Mouse (Mus musculus) gastrocnemius, postnatal 10 days (tissue): Measurements from ENCODE around the gene Slc12a8. TPM values are rescaled to one million over a fixed set of nuclear protein-coding genes. Genes with fewer than 3 reads are reported as not detected.

Source experiments
- DNase-seq: peaks from one replicate; pipeline ENCODE4 v3.0.0; 2021; ENCODE audit warnings: mixed read lengths
- total RNA-seq, 2 experiments: library from RNA; stranded (reverse); gene quantifications; 2 replicates each; pipeline ENCODE4 v1.2.3; 2021

Slc12a8 gene
- total RNA-seq, 2 experiments from 2014 or later: 0.27 to 0.35 TPM

DNA sequence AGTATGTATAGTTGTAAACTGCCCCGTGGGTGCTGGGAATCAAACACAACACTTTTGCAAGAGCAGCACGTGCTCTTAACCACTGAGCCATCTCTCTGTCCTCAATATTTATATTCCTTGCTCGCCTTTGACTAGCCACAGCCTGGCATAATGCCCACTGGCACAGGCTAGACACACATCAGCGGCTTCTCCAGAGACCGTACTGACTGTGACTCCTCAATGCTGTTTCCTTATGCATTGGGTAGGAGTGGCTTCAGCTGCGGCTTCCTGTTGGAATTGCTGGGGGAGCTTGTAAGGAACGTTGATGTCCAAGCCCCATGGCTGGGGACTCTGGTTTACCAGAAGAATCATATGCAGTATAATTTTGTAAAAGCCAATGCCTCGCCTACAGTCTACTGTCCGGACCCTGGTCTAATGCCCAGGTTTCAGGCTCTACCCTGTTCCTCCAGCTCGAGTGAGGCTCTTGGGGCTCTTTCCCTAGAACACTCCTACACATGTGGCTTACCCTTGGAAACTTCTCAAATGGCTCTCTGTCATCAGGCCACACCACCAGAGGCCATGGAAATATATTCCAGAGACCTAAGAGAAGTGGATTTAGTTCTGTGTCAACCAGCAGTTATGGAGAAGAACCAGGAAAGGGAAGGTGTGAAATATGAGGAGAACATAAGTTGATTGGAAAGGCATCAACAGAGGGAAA lies 158.2 kb downstream of the Slc12a8 start:
- no peak for DNase-seq

DNA sequence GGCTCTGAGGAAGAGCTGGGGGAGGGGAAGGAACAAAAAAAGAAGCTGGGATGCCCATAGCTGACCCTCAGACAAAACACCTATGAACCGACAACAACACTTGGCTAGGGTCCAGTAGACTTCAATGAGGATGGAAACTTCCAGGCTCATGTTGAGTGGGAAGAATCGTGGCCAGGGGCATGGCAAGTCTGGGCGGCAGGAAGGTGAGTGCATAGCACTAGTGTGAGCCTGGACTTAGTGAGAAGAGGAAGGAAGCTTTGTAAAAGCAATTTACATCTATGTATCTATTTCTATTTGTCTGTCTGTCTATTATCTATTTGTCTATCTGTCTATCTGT lies 158.7 kb downstream of the Slc12a8 start:
- DNase-seq: no peak

DNA sequence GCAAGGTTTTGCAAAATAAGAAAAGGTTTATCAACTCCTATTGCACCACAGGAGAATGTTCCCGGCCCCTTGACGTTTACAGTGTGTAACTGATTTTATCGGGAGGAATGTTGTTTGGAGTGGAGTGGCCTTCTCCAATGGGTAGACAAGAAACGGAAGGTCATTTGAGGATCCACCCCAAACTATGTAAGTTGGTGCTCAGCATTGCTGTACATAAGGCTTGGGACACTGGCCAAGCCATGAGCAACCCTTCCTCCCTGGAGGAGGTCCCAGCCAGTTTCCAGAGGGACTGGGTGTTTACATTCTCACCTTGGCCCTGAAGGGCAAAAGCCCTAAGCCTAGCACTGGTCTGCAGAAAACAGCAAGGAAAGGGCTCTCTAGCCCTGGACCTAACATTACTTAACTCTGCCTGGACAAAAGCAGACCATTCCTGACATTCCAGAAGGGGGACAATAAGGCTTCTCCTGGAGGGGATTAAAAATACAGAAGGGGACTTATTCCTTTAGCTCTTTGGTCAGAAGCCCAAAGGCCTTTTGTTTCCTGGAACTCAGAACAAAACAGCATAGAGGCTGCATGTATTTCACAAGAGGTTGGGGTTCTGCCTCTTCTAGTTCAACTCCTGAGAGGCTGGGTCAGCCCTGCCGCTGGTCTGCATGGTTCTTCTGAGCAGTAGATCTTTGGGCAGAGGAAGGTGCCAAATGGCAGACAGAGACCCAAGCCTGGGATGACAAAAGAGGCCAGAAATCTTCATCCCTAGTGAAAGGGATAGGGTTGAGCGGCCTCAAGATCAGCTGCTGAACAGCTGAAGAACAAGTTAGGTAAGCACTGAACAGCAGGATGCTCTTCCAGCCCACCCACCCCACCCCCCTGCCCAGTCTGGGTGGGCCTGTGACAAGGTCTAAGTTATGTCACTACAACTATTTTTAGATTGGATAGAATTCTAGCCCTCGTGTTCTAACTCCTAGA lies 159.5 kb downstream of the Slc12a8 start:
- no peak for DNase-seq

DNA sequence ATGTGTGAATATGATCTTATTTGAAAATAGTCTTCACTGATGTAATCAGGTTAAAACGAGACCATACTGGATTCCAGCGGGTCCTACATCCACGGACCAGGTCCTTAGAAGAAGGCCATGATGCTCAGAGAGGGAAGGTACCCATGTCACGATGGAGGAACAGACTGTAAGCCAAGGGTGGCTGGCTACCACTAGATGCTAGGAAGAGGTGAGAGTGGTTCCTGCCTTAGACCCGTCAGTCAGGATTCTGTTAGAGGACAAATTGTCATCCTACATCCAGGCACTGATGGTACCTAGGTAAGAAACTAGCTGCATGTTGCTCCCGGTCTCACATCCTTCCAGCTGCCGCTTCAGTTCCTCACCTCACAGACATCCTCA lies 160.2 kb downstream of the Slc12a8 start:
- no peak for DNase-seq

DNA sequence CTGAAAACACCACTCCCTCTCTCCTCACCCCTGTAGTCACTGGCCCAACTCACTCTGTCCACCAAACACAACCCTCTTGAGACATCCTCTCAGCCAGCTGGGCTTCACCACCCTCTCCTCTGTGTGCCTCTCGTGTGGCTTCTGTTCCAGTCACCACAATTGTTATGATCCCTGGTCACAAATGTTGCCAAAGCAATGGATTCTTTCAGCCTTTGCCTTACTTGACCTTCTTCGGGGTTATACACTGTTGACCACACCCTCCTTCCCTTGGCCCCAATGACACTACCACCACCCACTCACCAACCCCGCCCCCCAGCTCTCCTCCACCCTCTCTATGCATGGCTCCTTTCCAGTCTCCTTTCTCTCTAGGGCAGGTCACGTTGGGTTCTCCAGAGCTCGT lies 160.8 kb downstream of the Slc12a8 start:
- DNase-seq: no peak

DNA sequence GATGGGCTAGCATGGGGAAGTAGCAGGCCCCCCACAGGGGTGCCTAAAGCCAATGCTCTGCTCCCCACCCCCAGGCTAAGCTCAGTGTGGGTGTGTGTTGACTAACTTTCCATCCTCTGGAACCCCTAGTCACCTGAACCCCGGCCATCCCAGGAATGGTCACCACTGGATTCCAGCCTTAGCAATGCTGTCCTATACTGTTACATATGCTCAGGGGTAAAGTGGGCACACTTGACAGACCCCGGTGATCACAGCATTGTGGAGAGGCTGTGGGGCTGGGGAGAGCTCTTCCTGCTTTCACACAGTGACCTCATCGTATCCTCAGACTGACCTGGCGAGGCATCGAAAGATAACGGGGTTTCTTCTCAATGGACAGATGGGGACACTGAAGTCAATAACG lies 163.1 kb downstream of the Slc12a8 start:
- DNase-seq: no peak

DNA sequence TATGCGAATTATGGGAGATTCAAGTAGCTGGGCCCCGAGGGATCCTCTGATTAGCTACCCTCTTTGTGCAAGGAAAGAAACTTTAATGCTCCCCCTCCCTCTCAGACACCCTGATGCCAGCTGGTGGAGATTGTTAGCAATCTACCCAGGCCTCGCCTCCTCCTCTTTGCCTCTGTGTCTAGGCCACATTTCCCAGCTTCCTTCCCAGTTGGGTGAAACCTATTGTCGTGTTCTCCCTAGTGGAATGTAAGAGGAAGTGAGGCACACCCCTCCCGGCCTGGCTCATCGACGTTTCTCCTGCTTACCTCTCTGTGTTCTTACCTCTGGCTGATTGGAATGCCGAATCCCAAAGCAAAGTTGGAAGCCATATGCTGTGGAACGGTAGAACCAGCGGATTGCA lies 163.7 kb downstream of the Slc12a8 start:
- no peak for DNase-seq

DNA sequence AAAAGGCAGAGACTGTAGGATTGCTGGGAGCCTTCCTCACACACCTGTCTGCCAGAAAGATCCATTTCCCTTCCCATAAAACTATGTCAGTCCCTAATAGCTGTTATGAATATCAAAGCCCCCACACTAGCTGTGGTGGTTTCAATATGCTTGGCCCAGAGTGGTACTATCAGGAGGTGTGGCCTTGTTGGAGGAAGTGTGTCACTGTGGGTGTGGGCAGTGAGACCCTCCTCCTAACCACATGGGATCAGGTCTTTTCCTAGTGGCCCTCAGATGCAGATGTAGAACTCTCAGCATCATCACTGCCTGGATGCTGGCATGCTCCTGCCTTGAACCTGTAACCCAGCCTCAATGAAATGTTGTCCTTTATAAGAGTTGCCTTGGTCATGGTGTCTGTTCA lies 164.5 kb downstream of the Slc12a8 start:
- no peak for DNase-seq

DNA sequence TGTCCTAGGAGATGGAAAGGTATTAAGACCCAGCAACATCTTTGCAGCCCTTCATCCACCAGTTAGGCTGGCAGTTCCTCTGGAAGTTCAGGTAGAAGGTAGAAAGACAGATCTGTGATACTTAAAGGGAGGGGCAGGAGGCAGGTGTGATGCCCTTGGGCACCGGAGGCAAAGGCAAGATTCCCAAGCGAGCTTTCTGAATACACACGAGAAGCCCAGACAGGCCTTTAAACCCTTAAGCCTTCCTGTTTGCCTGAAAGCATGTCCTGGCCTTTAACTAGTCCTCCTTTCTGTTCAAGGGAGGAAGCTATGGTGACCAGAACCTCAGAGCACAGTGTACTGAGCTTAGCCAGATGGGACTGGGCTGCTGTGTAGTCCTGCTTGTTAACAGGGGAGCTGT lies 165.5 kb downstream of the Slc12a8 start:
- DNase-seq: no peak

DNA sequence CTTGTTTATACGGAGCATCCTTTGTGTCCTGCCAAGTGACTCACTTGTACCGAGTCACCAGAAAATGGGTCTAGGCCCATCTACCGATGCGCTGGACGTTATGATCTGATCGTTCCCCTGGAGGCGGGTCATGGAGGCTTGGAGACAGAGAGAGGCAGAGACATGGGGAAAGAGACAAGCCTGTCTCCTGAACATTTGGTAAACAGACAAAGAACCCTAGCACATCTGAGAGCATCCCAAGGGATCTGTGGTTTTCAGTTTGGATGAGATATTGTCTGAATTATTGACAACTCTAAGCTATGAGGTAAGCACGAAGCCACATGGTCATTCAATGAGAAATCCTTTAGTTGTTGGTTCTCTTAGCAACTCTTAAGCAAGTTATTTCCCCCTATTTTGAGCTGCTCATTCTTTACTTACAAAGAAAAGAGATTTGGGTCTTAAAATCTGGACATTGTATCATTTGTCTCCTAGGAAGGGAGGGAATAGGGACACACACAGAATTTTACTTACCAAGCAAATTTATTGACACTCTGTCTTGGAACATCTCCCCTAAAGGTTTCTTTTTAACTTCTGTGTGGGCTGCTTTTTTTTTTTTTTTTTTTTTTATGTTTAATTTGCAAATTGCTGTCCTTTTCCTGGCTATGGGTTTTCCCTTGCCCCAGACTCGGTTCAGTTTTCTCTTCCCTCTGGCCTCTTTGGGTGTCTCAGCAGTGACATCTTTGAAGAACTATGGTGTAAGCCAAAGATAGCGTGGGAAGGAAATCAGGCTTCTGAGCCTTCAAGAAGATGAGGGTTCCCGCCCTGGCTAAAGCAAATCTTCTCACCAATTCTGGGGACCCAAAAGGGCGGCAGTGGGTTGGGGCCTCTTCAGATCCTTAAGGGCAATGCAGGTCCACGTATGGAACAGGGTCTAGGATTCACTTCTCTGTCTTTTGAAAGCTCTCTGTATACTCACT lies 166.4 kb downstream of the Slc12a8 start:
- DNase-seq: no peak

DNA sequence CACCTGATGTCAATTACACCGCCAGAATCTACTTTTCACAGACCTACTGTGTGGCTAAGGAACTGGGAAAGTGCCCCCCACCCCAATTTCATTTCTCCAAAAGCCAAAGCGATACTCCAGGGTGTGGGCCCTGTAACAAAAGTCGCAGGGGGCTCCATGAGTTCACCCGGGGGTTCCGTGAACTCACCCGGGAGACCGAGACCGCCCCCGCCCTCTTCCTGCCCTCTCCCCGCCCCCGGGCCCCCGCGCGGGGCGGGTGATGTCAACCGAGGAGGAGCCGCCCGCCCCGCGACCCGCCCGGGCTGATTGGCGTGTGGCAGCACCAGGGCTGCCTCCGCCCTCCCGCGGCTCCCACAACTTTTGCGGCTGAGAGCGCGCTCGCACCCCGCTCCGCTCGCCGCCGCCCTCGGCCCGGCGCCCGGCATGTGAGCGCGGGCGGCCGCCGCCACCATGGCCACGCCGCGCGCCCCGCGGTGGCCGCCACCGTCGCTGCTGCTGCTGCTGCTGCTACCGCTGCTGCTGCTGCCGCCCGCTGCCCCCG lies 167.1 kb downstream of the Slc12a8 start, which contains the start of gene Heg1:
Gene Heg1 (plus strand): TSS at position 209 of the 541 bp plus-strand sequence.
- peak; percentile 82 for DNase-seq

DNA sequence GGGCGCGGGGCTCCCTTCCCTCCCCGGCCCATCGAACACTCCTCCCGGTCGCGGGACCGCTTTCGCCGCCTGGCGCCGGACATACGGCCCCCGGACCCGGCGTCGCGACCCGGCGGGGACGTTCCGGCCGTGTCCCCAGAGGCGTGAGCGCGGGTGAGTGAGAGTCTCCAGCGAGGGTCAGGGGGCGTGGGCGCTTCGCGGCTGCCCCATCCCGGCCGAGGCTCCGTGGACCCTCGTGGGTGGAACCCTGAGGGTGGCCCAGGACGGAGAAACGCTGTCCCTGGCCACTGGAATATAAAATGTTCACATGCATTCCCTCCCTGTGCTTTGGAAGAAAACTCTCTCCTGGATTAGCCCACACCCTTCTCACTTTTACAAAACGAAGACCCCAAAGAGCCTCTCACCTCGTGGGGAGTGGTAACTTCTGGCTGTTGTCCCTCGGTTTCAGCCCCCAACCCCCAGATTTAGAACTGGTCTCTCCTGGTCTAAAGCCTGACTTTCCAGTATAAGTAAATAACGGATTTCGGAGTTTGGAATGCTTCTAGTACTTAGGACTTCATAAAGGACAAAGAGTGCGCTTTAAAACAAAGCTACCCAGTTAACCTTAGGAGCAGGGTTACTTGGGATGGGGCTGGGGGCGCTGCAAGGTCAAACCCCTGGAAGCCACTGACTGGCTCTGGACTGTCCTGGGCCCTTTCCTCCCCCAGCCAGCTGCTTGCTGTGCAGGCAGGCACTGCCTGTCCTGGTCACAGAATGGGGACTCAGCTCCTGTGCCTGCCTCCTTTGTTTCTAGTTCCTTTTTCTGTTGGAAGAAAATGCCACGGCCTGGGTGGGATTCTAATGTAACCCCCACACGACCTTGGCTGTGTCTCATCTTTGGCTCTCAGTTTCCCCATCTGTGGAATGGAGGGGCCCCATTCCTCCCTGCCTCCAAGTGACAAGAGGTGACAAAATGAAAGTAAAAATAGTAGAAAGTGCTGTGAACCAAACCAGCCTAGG lies 167.9 kb downstream of the Slc12a8 start:
- no peak for DNase-seq

DNA sequence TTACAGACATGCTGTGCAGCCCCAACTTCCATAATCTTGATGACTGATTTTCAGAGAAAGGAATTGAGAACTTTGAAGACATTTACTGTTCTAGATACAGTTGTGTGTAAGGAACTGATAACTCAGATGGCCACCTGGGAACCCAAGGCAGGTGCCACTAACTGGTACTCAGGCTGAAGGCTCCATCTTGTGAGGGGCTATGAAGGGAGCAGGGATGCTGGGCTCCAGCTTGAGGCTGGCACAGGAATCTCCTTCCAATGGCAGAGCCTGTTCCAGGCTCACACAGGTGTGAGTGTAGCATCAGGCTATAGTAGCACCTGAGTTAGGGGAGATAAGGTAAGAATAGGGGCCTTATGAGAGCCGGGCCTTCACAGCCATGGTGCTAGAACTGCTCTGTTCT lies 168.9 kb downstream of the Slc12a8 start:
- no peak for DNase-seq

DNA sequence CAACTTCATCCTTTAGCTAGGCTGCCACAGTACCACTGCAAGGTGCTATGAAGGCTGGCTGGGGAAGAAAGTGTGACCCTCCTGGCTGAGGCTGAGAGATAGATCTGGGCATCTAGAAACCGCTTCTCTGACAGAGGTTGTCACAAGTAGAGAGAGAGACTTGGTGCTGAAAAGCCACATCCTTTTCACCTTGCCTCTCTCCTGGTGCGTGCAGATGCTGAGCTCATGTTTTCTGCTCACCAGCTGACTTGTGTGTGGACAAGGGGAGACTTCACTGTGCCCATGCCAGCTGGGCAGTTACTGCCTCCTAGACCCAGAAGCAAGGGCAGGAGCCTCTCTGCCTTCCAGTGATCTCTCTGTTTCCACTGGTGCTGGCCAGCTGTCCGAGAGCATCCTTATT lies 170.6 kb downstream of the Slc12a8 start:
- no peak for DNase-seq

DNA sequence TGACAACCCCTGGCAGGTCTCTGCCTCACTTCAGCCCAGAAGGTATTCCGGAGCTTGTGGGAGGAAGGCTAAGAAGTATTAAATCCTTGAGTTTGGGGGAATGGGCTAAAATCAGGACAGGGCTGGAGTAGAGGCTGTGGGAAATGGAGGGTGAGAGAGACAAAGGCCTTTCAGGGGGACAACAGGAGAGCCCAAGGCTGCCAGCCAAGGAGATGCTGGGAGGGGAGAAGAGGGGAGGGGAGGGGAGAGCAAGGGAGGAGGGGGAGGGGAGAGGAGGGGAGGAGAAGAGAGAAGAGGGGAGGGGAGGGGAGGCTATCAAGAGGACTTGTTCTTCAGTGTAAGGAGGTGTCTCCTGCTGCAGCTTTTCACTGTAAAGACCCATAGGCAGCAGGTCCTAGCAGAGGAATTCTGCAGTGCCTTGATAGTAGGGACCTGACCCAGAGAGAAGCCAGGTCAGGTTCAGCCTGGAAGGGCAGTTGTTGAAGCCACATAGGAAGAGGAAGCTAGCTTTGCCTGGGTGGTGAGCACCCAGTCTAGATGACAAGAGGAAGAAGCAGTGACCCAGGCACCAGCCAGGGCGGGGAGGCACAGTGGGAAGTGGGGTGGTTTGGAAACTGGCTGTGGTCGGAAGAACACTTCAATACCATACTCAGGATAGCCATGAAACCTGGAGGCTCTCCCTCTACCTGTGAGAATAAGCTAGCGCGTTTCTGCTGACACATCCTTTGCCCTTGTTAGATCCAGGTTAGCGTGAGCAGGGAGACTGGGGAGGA lies 174.0 kb downstream of the Slc12a8 start:
- DNase-seq: no peak

DNA sequence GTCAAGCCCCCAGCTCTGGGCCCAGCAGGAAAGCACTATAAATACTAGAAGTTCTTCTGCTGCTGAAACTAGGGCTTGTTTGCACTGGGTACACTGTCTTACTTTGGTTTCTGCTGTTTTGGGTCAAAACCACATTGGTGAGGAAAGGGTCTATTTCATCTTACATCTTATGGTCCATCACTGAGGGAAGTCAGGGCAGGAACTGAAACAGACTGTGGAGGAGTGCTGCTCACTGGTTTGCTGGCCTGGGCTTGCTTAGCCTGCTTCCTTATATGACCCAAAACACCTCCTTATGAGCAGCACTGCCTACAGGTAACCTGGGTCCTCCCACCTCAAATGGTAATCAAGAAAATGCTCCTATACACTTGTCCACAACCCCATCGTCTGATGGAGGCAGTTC lies 176.4 kb downstream of the Slc12a8 start:
- DNase-seq: no peak

DNA sequence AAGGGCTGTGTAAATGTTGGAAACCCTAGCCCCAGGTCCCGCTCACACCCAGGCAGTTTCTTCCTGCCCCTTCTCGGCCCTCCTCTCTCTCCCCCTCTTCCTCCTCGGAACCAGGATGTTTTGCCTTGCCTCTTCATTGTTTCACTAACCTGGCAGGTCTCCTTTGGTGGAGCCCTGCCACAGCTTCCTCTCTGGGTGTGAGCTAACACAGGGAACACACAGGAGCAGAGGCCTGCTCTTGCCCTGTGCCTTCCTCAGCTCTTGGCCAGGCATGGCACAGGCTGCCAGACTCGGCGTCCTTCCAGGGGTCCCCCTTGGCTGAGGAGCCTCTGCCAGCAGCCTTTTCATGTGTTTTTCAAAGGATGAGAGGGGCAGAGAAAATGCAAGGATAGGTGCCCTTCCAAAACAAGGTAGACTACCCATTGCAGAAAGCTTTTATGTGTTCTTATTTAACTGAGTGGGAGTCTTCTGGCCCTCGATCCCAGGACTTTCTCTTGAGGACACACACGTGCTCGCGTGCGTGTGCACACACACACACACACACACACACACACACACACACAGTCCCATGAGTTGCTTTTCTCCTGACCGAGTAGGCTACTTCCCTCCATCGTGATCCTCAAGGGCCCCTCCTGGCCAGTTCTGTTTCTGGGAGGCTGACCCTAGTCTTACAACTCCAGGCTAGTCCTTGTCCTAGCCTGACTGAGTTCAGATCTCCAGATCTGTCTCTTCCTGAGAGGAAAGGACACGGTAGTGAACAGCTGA lies 179.9 kb downstream of the Slc12a8 start:
- DNase-seq: no peak

DNA sequence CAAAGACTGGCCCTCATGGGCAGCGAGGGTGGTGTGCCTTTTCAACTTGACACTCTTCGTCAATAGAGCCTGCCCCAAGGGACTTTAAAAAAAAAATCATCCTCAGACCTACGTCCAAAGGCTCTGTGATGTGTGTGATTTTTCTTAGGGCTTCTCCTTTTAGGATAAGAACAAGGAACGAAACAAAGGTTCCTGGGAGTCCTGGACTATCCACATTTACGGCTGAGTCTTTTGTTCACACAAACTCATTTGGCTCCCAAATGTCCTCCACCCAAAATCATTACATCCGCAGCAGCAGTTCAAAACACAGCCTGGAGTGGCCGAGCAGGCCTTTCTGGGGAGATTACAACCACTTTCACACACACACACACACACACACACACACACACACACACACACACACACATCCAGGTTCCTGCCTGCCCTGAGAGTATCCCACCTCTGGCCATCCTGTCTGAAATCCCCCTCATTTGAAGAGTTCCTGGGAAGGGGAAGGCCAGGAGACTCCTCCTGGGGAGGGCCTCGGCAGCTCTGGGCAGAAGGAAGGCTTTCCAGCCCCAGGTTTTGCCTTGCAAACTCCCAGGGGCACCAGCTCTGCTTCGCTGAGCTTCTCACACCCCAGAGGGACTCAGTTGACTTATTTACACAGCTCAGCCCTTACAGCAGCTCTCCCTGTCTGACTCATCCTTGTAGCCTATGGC lies 180.6 kb downstream of the Slc12a8 start:
- DNase-seq: no peak
